Mouse (Mus musculus) CH12.LX (cell line): Measurements from ENCODE around the gene Pdss1.

Experiments
- E2F4 ChIP-seq: IDR thresholded peaks from 2 replicates; pipeline ENCODE4 v1.6.1; 2011; ENCODE audit warnings: low read depth, low read length, improper control_type of control experiment; ENCODE audit not compliant: insufficient replicate concordance
- ELF1 ChIP-seq: IDR thresholded peaks from 2 replicates; pipeline ENCODE4 v1.6.1; 2014; ENCODE audit warnings: low read depth, mild to moderate bottlenecking, inconsistent platforms, low read length, improper control_type of control experiment
- GABPA ChIP-seq: IDR thresholded peaks from 2 replicates; pipeline ENCODE4 v1.6.1; 2012; ENCODE audit warnings: low read depth, low read length, improper control_type of control experiment, inconsistent platforms; ENCODE audit not compliant: insufficient replicate concordance

GRCm38 (mm10) chr2:22957415-22957814, 62.1 kb downstream of the Pdss1 start:
- TF ChIP-seq E2F4: no peak
- TF ChIP-seq GABPA: no peak
- no peak for TF ChIP-seq ELF1
